In the genomic region with DNA sequence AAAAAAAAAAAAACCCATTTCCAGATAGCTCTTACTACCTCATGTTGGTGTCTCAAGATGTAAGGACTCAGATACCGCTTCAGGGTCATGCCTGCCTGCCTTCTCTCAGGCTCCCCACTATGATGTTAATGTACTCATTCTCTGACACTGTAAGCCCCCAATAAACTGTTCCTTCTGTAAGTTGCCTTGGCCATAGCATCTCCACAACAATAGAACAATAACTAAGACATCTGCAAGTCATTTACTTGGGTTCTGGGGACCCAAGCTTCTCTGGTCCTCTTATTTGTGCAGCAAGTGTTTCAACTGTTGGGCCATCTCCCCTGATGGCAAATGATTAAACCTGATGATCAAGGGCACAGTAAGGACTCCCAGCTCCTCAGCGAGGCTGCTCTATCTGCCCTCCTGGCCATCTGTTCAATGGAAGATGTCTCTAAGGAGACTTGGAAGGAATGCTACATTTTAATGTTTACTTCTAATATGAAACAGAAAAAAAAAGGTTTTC, we compare ENCODE assay signal across 18 mouse cellular contexts.
DNase-seq lines count a peak whose midpoint lies in the region; ATAC-seq and TF ChIP-seq lines count a peak whose summit lies in the region.
"Had no signal": no experiment of that assay in that cellular context is flagged by ENCODE, and none has a peak within 500 bp of the region (broad histone marks: within the 10 kb centered on the region; RNA-seq: fewer than 3 reads in every experiment).

No protein-coding gene starts in this region.

- H3K4me1 ChIP-seq in ES-E14 (ENCODE audit: control insufficient read depth in 2 of 2, insufficient read depth in 2 of 2, low read length in 2 of 2, poor library complexity in 1 of 2): no peaks in the 10 kb centered on the region
- H3K4me1 ChIP-seq: embryonic facial prominence, embryonic 12.5 days had no signal

- ATAC-seq in megakaryocyte, adult 5-6 weeks (ENCODE audit: poor library complexity, severe bottlenecking): no peak
- ATAC-seq: activated CD4-positive, CD25-positive, alpha-beta regulatory T cell, adult 4 months; forebrain, embryonic 14.5 days; forebrain, embryonic 16.5 days had no signal

- H3K36me3 ChIP-seq in ES-E14 (ENCODE audit: control insufficient read depth, insufficient read depth, low read length, poor library complexity, severe bottlenecking): no peaks in the 10 kb centered on the region
- H3K36me3 ChIP-seq: embryonic facial prominence, embryonic 10.5 days; embryonic facial prominence, embryonic 12.5 days had no signal

- H3K27ac ChIP-seq in ES-E14 (ENCODE audit: insufficient read depth, low read depth, low read length, poor library complexity, severe bottlenecking): no peak overlapping the region
- H3K27ac ChIP-seq: embryonic facial prominence, embryonic 10.5 days; embryonic facial prominence, embryonic 12.5 days had no signal

- H3K9ac ChIP-seq in ES-E14 (ENCODE audit: insufficient read depth, low read depth, low read length, poor library complexity, severe bottlenecking): no peak overlapping the region
- H3K9ac ChIP-seq: embryonic facial prominence, embryonic 12.5 days had no signal

- H3K9me3 ChIP-seq in ES-E14 (ENCODE audit: control insufficient read depth, insufficient read depth, low read depth, low read length): no peaks in the 10 kb centered on the region
- H3K9me3 ChIP-seq: embryonic facial prominence, embryonic 10.5 days; embryonic facial prominence, embryonic 12.5 days had no signal

- DNase-seq in ES-E14 (ENCODE audit: low read depth, low spot score) (peak; percentile 30), WW6 (ENCODE audit: low read depth, low spot score) (peak; percentile 16)
- no peak for DNase-seq in spleen, adult 18-20 months
- DNase-seq in layer of hippocampus, postnatal 14 days (ENCODE audit: low spot score in 2 of 2): no peak
- DNase-seq: adrenal gland, adult 8-10 months; adrenal gland, postnatal 14 days; adrenal gland, postnatal 36 days; cerebellum, adult 11-12 months; cerebellum, adult 2 months; cerebellum, adult 9-10 months; cerebellum, postnatal 10 days; cerebellum, postnatal 25 days had no signal

- in situ Hi-C loops in ES-E14 (cut with MboI; ENCODE audit: low sequenced_read_pairs in 2 of 2, unreplicated experiment in 2 of 2): no loop called here

- no peak overlapping the region for H3K4me3 ChIP-seq in ES-E14 (ENCODE audit: insufficient read depth in 1 of 2, low read depth in 1 of 2, low read length in 2 of 2, poor library complexity in 1 of 2, severe bottlenecking in 1 of 2)
- H3K4me3 ChIP-seq: embryonic facial prominence, embryonic 10.5 days; embryonic facial prominence, embryonic 12.5 days had no signal

TF ChIP-seq in ES-E14, 5 proteins besides CTCF, POLR2A, EP300 and RAD21:
- TF ChIP-seq MAFK (IDR thresholded peaks at IDR 0.05; ENCODE audit: insufficient read depth, low read depth, low read length) (no peak), ZNF384 (IDR thresholded peaks at IDR 0.05; ENCODE audit: low read depth, low read length) (no peak), HCFC1 (IDR thresholded peaks at IDR 0.05; ENCODE audit: borderline replicate concordance, insufficient read depth, low read length) (no peak), CHD2 (IDR thresholded peaks at IDR 0.05; ENCODE audit: low read depth, low read length) (no peak), ZC3H11A (IDR thresholded peaks at IDR 0.05; ENCODE audit: borderline replicate concordance, low read depth, low read length) (no peak)

Comparison
In these comparisons a context has a peak if more than half of its experiments do, and no peak if none do; other contexts are left out.
1. DNase-seq: peak in ES-E14 (single experiment) and WW6 (single experiment); none in spleen, adult 18-20 months (0 of 2) and layer of hippocampus, postnatal 14 days (0 of 2).